10 mouse cellular contexts compared by ENCODE assay signal in the genomic region with DNA sequence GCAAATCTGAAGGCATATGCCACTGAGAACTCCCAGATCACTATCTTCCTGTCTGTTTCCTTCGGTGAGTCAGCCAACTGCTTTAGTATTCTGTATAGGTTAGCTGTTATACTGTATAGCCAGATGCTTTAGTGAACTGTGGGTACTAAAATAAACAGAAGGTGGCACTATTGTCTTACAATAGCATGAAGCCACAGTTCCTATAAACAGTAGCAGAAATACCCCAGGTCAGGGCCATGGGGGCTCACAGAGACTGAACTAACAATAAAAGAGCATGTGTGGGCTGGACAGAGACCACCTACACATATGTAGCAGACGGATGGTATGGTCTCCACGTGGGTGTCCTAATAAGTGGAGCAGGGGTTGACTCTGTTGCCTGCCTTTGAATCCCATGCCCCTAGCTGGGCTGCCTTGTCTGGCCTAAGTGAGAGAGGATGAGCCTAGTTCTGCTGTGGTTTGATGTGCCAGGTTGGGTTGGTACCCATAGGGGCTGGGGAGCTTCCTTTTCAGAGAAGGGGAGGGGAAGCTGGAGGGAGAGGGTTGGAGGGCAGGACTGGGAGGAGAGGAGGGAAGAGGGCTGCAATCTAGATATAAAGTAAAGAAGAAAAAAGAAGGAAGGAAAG.
DNase-seq lines count a peak whose midpoint lies in the region; ATAC-seq lines count a peak whose summit lies in the region.
"Had no signal": no experiment of that assay in that cellular context is flagged by ENCODE, and none has a peak within 500 bp of the region (broad histone marks: within the 10 kb centered on the region; RNA-seq: fewer than 3 reads in every experiment).

No protein-coding gene starts in this region.

- no peak overlapping the region for H3K4me3 ChIP-seq in midbrain, embryonic 15.5 days
- H3K4me3 ChIP-seq: embryonic facial prominence, embryonic 15.5 days; myocyte had no signal

- no peak overlapping the region for H3K9ac ChIP-seq in midbrain, embryonic 15.5 days
- H3K9ac ChIP-seq: embryonic facial prominence, embryonic 15.5 days had no signal

- H3K36me3 ChIP-seq in midbrain, embryonic 15.5 days (replicated peaks): no peaks in the 10 kb centered on the region
- H3K36me3 ChIP-seq: embryonic facial prominence, embryonic 15.5 days had no signal

- H3K27me3 ChIP-seq in midbrain, embryonic 15.5 days (replicated peaks): no peaks in the 10 kb centered on the region
- H3K27me3 ChIP-seq: embryonic facial prominence, embryonic 15.5 days had no signal

- WGBS in midbrain, embryonic 15.5 days: 14% methylated on average over 3 of the region's 3 CpGs

- no peaks in the 10 kb centered on the region for H3K4me1 ChIP-seq in midbrain, embryonic 15.5 days
- H3K4me1 ChIP-seq: embryonic facial prominence, embryonic 15.5 days had no signal

- no peak overlapping the region for H3K4me2 ChIP-seq in midbrain, embryonic 15.5 days
- H3K4me2 ChIP-seq: embryonic facial prominence, embryonic 15.5 days had no signal

- no peaks in the 10 kb centered on the region for H3K9me3 ChIP-seq in midbrain, embryonic 15.5 days
- H3K9me3 ChIP-seq: embryonic facial prominence, embryonic 15.5 days had no signal

- peak; percentile 91 for ATAC-seq in granulocyte monocyte progenitor cell, adult 5-6 weeks (replicated peaks; ENCODE audit: poor library complexity, severe bottlenecking)
- ATAC-seq in midbrain, embryonic 15.5 days (replicated peaks): peak; percentile 92

- no peak overlapping the region for H3K27ac ChIP-seq in midbrain, embryonic 15.5 days
- H3K27ac ChIP-seq: embryonic facial prominence, embryonic 15.5 days had no signal

- peak; percentile 11 for DNase-seq in lung, postnatal 36 days
- no peak for DNase-seq in lung, postnatal 14 days
- DNase-seq in cerebellum, adult 9-10 months: peak; percentile 68
- peak; percentile 54 for DNase-seq in layer of hippocampus, adult 9-10 months (ENCODE audit: low spot score)
- DNase-seq in natural killer cell, adult 2 months (ENCODE audit: low spot score in 2 of 2): no peak
- no peak for DNase-seq in gastrocnemius, postnatal 25 days

Comparison
In these comparisons a context has a peak if more than half of its experiments do, and no peak if none do; other contexts are left out.
1. DNase-seq: peak in lung, postnatal 36 days (single experiment), cerebellum, adult 9-10 months (single experiment) and layer of hippocampus, adult 9-10 months (single experiment); none in lung, postnatal 14 days (single experiment), natural killer cell, adult 2 months (0 of 2) and gastrocnemius, postnatal 25 days (single experiment).